Mouse (Mus musculus) embryo, embryonic 10.5 days (tissue): ENCODE results near the gene Cdk5r2.

Experiments used
- DNase-seq: peaks from one replicate; pipeline ENCODE4 v3.0.0-alpha.2; 2015; ENCODE audit warnings: low spot score

The Cdk5r2 gene

GRCm38 (mm10) chr1:74851001-74851775, 3.5 kb upstream of the Cdk5r2 start:
- DNase-seq = peak; percentile 58

- DNase-seq = no peak
These were observed 422 bp downstream of the Cdk5r2 start for GRCm38 (mm10) chr1:74855156-74855555.

- DNase-seq = peak; percentile 31
These were observed 1.1 kb downstream of the Cdk5r2 start for GRCm38 (mm10) chr1:74855651-74856438.

DNA sequence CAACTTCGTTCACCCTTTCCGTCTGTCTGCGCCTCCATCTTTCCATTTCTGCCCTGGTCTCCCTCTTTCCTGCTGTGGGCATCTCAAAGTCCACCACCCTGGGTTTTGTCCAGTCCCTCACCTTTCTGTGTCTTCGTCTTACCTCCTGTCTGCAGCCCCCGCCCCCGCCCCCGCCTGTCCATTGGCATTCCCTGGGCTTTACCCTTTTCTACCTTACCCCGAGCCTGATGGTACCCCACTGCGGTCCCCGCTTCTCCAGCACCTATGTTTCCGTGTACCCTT, 1.6 kb downstream of the Cdk5r2 start:
- DNase-seq = no peak

- DNase-seq = peak; percentile 29
These were observed 2.1 kb downstream of the Cdk5r2 start for GRCm38 (mm10) chr1:74856791-74857190.

DNA sequence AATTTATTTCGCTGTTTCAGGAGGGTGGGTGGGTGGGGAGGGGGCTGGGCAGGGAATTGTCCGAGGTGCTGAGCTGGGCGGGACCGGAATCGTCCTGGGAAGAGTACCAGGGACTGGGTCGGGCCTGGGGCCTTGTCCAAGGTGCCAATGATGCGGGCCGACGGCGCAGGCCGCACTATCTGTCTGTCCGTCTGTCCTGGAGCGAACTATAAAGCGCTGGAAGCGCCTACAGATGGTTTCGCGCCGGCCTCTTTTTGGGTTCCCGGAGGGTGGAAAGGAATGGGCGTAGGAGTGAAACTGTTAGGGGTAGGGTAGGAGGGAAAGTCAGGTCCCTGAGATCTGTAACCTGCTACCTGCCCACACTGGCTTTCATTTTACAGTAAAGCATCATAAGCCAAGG, 2.5 kb downstream of the Cdk5r2 start:
- DNase-seq = no peak

DNA sequence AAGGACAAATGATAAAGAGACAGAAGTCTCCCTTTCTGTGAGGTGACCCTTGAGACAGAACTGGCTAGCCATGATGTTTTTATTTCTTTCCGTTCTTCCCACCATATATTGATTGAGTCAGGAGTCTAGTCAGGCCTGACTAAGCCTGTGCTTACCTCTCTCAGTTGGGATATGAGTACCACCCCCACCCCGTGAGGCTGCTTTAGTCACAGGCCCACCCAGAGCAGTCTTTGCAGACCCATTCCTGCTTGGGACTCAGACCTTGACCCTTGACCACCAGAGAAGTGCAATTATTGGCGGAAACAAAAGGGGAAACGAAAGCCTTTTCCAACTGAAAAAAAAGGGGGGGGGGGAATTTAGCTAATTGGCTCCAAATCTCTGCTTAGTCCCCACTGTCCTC, 2.9 kb downstream of the Cdk5r2 start:
- peak; percentile 29 for DNase-seq

GRCm38 (mm10) chr1:74858171-74858719, 3.5 kb downstream of the Cdk5r2 start:
- peak; percentile 88 for DNase-seq

DNA sequence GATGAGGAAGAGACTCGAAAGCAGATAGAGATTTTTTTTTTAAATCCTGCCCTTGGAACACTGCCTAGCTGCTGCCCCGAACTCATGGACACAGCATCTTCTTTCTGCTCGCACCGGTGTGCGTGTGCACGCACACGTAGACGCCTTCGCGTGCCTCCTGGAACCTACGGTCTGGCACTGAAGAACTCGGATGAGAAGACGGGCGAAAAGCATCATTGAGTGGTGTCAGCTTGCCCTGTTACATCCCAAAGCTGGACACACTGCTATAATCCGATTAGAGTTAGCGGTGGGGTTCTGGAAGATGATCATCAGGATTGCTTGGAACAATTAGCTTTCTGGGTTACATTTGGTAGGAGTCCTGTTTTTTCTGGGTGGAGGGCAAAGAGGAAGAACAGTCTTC, 4.1 kb downstream of the Cdk5r2 start:
- DNase-seq = no peak

DNA sequence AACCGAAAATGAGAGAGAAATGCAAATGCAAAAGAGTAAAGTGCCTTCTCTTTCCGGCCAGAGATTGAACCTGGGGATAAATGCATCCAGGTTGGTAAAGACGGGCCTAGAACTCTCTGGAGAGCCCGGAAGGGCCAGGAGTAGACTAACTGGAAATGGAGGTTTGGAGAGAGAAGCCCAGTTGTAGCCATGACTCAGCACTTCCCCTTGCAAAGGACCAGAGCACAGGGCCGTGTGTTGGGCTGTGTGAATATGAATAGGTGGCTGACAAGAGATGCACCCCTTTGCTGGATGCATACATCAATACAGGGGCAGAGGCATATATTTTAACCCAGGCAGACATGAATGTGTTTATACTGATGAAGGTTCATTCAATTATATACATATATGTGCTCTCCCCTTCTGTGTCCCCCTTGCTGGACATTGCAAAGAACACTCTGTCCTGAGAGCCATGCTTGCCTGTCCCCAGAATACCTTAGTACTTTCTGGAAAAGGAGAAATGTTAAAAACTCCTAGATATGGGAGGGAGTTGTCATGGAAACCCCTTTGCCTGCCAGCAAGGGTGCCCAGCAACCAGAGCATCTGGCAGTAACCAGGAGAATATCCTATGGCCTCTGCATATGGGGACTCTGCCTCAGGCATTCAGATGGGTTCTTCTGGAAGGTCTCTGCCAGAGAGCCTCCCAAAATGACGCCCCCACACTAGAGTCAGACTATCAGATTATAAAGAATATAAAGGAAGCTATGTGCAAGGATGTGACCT, 4.7 kb downstream of the Cdk5r2 start:
- no peak for DNase-seq

DNA sequence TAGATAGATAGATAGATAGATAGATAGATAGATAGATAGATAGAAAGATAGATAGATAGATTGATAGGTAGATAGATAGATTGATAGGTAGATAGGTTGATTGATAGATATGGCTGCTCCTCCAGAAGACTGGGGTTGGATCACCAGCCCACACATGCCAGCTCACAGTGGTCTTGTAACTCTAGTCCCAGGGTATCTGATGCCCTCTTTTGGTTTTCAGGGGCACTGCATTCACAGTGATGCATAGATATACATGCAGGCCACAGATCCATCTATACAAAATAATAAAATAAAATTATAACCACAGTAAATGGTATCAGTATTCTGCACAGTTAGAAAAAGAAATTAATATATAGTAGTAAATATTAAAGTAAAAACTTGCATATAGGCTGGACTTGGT, 7.0 kb downstream of the Cdk5r2 start:
- no peak for DNase-seq

DNA sequence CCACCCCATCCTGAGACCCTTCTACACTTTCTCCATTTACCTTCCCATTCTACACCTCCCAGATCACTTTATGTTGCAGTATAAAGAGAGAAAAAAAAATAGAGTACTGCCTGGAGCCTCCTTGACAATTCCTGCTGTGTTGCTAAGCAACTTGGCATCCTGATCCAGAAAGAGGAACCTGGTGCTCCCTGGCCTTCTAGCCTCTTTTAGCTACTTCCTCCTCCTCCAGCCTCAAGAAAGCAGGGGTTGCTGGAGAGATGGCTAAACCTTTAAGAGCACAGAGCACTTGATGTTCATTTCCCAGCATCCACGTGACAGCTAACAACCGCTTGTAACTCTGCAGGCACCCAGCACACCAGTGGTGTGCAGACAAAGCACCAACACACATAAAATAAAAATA, 17.5 kb downstream of the Cdk5r2 start:
- no peak for DNase-seq

DNA sequence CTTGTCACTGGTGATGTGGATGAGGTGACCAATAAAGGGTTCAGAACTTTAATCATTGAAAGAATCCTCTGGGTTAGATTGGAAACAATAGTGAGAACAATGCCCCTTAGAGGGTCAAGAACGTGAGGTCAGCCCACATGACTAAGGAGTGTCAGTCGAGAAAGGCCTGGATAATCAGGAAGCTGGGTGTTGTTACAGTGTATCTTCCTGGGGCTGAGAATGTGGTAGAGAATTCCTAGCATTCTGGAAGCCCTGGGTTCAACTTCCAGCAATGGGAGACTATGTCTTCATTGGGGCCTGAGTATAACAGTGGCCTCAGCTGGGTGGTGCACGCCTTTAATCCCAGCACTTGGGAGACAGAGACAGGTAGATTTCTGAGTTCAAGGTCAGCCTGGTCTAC, 22.5 kb downstream of the Cdk5r2 start:
- DNase-seq = no peak

GRCm38 (mm10) chr1:74880785-74881360, 26.1 kb downstream of the Cdk5r2 start:
- peak; percentile 91 for DNase-seq

- no peak for DNase-seq
These were observed 27.5 kb downstream of the Cdk5r2 start for GRCm38 (mm10) chr1:74882055-74882734.

GRCm38 (mm10) chr1:74882828-74883227, 28.1 kb downstream of the Cdk5r2 start:
- no peak for DNase-seq

DNA sequence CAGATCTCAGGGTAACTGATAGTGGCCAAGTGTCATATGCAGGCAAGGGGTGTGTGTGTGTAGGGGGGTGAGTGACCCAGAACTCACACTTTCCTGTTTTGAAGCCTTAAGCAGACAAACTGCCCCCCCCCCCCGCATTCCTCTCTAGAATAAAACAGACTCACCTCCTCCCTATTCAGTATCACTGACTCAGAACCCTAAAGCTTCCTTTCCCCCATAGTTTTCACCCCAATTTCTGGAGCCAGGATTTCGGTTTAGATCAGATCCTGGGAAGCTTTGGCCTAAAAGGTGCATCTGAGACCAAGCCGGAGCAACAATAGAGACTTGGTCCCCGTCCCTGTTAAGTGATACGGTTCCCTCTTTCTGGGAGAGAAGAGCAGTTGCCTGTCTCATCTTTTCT, 28.7 kb downstream of the Cdk5r2 start:
- DNase-seq = no peak

GRCm38 (mm10) chr1:74884196-74885141, 29.7 kb downstream of the Cdk5r2 start:
- no peak for DNase-seq

DNA sequence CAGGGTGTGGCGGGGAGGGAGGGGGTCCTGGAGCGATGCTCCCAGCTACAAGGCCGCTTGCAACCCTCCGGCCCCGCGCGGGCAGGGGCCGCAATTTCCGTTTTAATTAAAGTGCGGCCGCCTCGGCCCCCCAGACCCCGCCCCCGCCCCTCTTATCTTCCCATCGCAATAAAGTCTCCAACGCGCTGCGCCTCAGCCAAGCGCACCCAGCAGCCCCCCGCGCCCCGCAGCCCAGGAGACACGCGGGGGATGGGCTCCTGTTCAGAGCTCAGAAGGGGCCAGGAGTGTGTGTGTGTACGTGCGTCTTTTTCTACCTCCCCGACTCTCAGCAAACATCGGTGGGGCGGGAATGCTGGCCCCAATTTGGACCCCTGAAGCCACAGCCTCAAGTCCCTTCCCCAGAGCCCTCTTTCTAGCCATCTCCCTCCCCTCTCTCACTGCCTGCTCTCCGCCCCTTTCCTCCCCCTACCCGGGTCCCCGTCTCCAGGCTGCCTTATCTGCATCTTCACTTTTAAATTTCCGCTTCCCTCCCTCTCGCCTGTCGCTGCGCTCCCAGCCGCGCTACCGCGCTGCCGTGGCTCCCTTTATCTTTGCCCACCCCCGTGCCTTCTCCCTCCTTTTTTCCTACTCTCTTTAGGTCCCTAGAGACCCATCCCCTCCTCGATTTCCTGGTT, 30.8 kb downstream of the Cdk5r2 start, which contains the start of gene Fev:
Gene Fev (minus strand): TSS at position 51 of the 674 bp plus-strand sequence.
- no peak for DNase-seq

DNA sequence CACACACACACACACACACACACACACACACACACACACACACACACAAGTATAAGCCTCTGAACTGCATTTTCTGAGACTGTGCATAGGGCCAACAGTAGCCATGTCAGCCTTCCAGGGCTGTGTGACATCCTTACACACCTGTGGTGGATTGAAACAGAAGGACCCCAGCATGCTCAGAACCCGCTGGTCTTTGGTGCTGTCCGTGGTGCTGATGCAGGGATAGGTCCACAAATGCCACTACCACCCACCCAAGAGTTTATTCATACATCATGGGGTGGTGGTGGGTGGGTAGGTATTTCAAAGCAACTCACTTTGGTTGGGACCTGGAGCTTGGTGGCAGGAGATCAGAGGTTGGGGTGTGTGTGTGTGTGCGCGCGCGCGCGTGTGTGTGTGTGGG, 36.8 kb downstream of the Cdk5r2 start:
- peak; percentile 77 for DNase-seq
